Mouse (Mus musculus): ENCODE data around the gene Tuba1a.
"Not testable (repeated sequence)": the region's sequence is repeated elsewhere in the genome, so short reads cannot be mapped to it uniquely, and the experiment has no call there.

The Tuba1a gene

GRCm38 (mm10) chr15:98985240-98985981, 31.9 kb upstream of the Tuba1a start:
- DNase-seq, result peak; percentile 79

GRCm38 (mm10) chr15:98984681-98985080, 31.2 kb upstream of the Tuba1a start:
- peak; percentile 48 for DNase-seq

GRCm38 (mm10) chr15:98983431-98984081, 30.1 kb upstream of the Tuba1a start:
- DNase-seq, result no peak

- DNase-seq, result no peak
These were observed 28.6 kb upstream of the Tuba1a start for GRCm38 (mm10) chr15:98982100-98982499.

GRCm38 (mm10) chr15:98980012-98980614, 26.6 kb upstream of the Tuba1a start:
- no peak for DNase-seq

- DNase-seq, result no peak
These were observed 25.1 kb upstream of the Tuba1a start for GRCm38 (mm10) chr15:98978409-98979172.

- DNase-seq, result no peak
These were observed 24.4 kb upstream of the Tuba1a start for GRCm38 (mm10) chr15:98977759-98978408.

GRCm38 (mm10) chr15:98976763-98977758, 23.6 kb upstream of the Tuba1a start:
- DNase-seq, result no peak

GRCm38 (mm10) chr15:98973015-98973614, 19.6 kb upstream of the Tuba1a start:
- no peak for DNase-seq

GRCm38 (mm10) chr15:98971576-98972320, 18.2 kb upstream of the Tuba1a start:
- not testable (repeated sequence) for DNase-seq

- DNase-seq, result no peak
These were observed 17.6 kb upstream of the Tuba1a start for GRCm38 (mm10) chr15:98971111-98971510.

GRCm38 (mm10) chr15:98969372-98970101, 16.0 kb upstream of the Tuba1a start:
- peak; percentile 64 for DNase-seq

- DNase-seq, result peak; percentile 34
These were observed 15.3 kb upstream of the Tuba1a start for GRCm38 (mm10) chr15:98968701-98969371.

- DNase-seq, result no peak
These were observed 6.0 kb upstream of the Tuba1a start for GRCm38 (mm10) chr15:98959531-98959930.

- DNase-seq, result no peak
These were observed 5.5 kb upstream of the Tuba1a start for GRCm38 (mm10) chr15:98958901-98959420.

- no peak for DNase-seq
These were observed 4.0 kb upstream of the Tuba1a start for GRCm38 (mm10) chr15:98957475-98957874.

- no peak for DNase-seq
These were observed 2.5 kb upstream of the Tuba1a start for GRCm38 (mm10) chr15:98956000-98956399.

- no peak for DNase-seq
These were observed 1.8 kb upstream of the Tuba1a start for GRCm38 (mm10) chr15:98955324-98955723.

Data from thymus, postnatal 4 days (tissue).